Mouse (Mus musculus) forebrain, embryonic 11.5 days (tissue): Measurements from ENCODE around the gene Gm5728. TPM values are rescaled to one million over a fixed set of nuclear protein-coding genes. Genes with fewer than 3 reads are reported as not detected.
"Not testable (repeated sequence)": the region's sequence is repeated elsewhere in the genome, so short reads cannot be mapped to it uniquely, and the experiment has no call there.

Experiments
- ATAC-seq: fragments of 200-750 bp; cut with Nextera tagmentation; replicated peaks from 2 replicates; pipeline ENCODE4 v1.8.0; 2017; ENCODE audit warnings: moderate TSS enrichment; ENCODE audit not compliant: low FRiP score
- DNase-seq: peaks from one replicate; pipeline ENCODE4 v3.0.0-alpha.2; 2017; ENCODE audit warnings: low spot score
- H3K27ac ChIP-seq: fragments of 300-500 bp; sonication (generic); 2 replicates; pipeline ENCODE4 v1.5.1; 2014; ENCODE audit warnings: low read depth, low read length
- H3K27me3 ChIP-seq: fragments of 300-500 bp; sonication (generic); 2 replicates; pipeline ENCODE4 v1.6.1; 2014; ENCODE audit warnings: mild to moderate bottlenecking, low read length, mixed read lengths; ENCODE audit not compliant: control insufficient read depth, insufficient read depth
- H3K36me3 ChIP-seq: fragments of 300-500 bp; sonication (generic); 2 replicates; pipeline ENCODE4 v1.6.1; 2014; ENCODE audit warnings: mild to moderate bottlenecking, low read length, moderate library complexity, mixed read lengths; ENCODE audit not compliant: control insufficient read depth, insufficient read depth
- H3K4me1 ChIP-seq: fragments of 300-500 bp; sonication (generic); replicated peaks from 2 replicates; pipeline ENCODE4 v1.6.1; 2014; ENCODE audit warnings: low read length, mixed read lengths; ENCODE audit not compliant: control insufficient read depth, insufficient read depth
- H3K4me2 ChIP-seq: fragments of 300-500 bp; sonication (generic); 2 replicates; pipeline ENCODE4 v1.6.1; 2014; ENCODE audit warnings: low read depth, mild to moderate bottlenecking, low read length, moderate library complexity, mixed read lengths; ENCODE audit not compliant: severe bottlenecking
- H3K4me3 ChIP-seq: fragments of 300-500 bp; sonication (generic); 2 replicates; pipeline ENCODE4 v1.5.1; 2014; ENCODE audit warnings: low read depth, low read length
- H3K9ac ChIP-seq: fragments of 300-500 bp; sonication (generic); 2 replicates; pipeline ENCODE4 v1.6.1; 2014; ENCODE audit warnings: low read length
- H3K9me3 ChIP-seq: fragments of 300-500 bp; sonication (generic); 2 replicates; pipeline ENCODE4 v1.6.1; 2016; ENCODE audit warnings: low read length, mixed read lengths; ENCODE audit not compliant: control insufficient read depth
- WGBS: fragments of 180-500 bp; shearing (Covaris S2); extraction: QIAGEN DNeasy Blood & Tissue Kit; methylation state at CpG from one replicate; pipeline ENCODE4 v1.1.7; 2014; 5-methylcytosine and 5-hydroxymethylcytosine counted together
- polyA plus RNA-seq: library from polyadenylated mRNA; unstranded; fragments of >200 nt; fragmentation: Nextera tagmentation; extraction: Ambion mirVana; gene quantifications from 2 replicates; pipeline ENCODE4 v1.2.1, GENCODE M21; 2014

The Gm5728 gene
- not detected in 2 replicates for polyA plus RNA-seq

- not testable (repeated sequence) for H3K4me3 ChIP-seq, H3K4me2 ChIP-seq, H3K27ac ChIP-seq, H3K36me3 ChIP-seq, ATAC-seq, H3K4me1 ChIP-seq, H3K9ac ChIP-seq, H3K9me3 ChIP-seq, H3K27me3 ChIP-seq, DNase-seq
- WGBS: no CpG with 5 or more reads among the region's 1 CpGs
Observed at GRCm38 (mm10) chr7:20375310-20375709, at the start of gene Gm5728. TSS of gene Gm5728 (minus strand) at chr7:20375410.

GRCm38 (mm10) chr7:20417642-20418041 is 42.4 kb upstream of the Gm5728 start, which contains the start of gene Vmn1r100:
TSS of gene Vmn1r100 (plus strand) at chr7:20417942.
- H3K9me3 ChIP-seq, H3K9ac ChIP-seq, DNase-seq, H3K36me3 ChIP-seq, ATAC-seq, H3K4me2 ChIP-seq, H3K4me3 ChIP-seq, H3K4me1 ChIP-seq, H3K27ac ChIP-seq, H3K27me3 ChIP-seq: not testable (repeated sequence)
- WGBS: no CpG with 5 or more reads among the region's 3 CpGs

- not testable (repeated sequence) for ATAC-seq, H3K27me3 ChIP-seq, H3K27ac ChIP-seq, H3K4me2 ChIP-seq, H3K9me3 ChIP-seq, H3K4me3 ChIP-seq, DNase-seq, H3K9ac ChIP-seq, H3K4me1 ChIP-seq, H3K36me3 ChIP-seq
- WGBS: no CpG with 5 or more reads among the region's 2 CpGs
Observed at GRCm38 (mm10) chr7:20333965-20334364, 41.2 kb downstream of the Gm5728 start, which contains the start of gene Gm4133. TSS of gene Gm4133 (minus strand) at chr7:20334065.

Other genes with a start within 250 kb of the Gm5728 start
- not detected in 2 replicates for gene Vmn1r93, start 236.3 kb downstream of the Gm5728 start, polyA plus RNA-seq
- not detected in 2 replicates for gene Vmn1r94, start 207.0 kb downstream of the Gm5728 start, polyA plus RNA-seq
- gene Vmn1r95, start 181.7 kb downstream of the Gm5728 start, polyA plus RNA-seq: not detected in 2 replicates
- not detected in 2 replicates for gene Gm6164, start 169.8 kb downstream of the Gm5728 start, polyA plus RNA-seq
- gene Gm4498, start 141.6 kb downstream of the Gm5728 start, polyA plus RNA-seq: not detected in 2 replicates
- not detected in 2 replicates for gene Gm5890, start 112.6 kb downstream of the Gm5728 start, polyA plus RNA-seq
- gene Gm4133, start 41.3 kb downstream of the Gm5728 start, polyA plus RNA-seq: not detected in 2 replicates
- not detected in 2 replicates for gene Vmn1r100, start 42.5 kb upstream of the Gm5728 start, polyA plus RNA-seq
- gene Vmn1r101, start 67.2 kb upstream of the Gm5728 start, polyA plus RNA-seq: not detected in 2 replicates
- gene Gm10670, start 99.5 kb upstream of the Gm5728 start, polyA plus RNA-seq: not detected in 2 replicates
- gene Vmn1r103, start 135.1 kb upstream of the Gm5728 start, polyA plus RNA-seq: not detected in 2 replicates
- not detected in 2 replicates for gene Vmn1r104, start 158.4 kb upstream of the Gm5728 start, polyA plus RNA-seq
- not detected in 2 replicates for gene Gm5726, start 170.3 kb upstream of the Gm5728 start, polyA plus RNA-seq
- gene Gm4141, start 200.8 kb upstream of the Gm5728 start, polyA plus RNA-seq: not detected in 2 replicates
- not detected in 2 replicates for gene Gm4513, start 223.6 kb upstream of the Gm5728 start, polyA plus RNA-seq